ENCODE assay signal across 25 mouse cellular contexts in genomic region chr4:86227096-86227495, GRCm38 (mm10).
DNase-seq lines count a peak whose midpoint lies in the region; ATAC-seq lines count a peak whose summit lies in the region.
"Had no signal": no experiment of that assay in that cellular context is flagged by ENCODE, and none has a peak within 500 bp of the region (broad histone marks: within the 10 kb centered on the region; RNA-seq: fewer than 3 reads in every experiment).

No protein-coding gene starts in this region.

- no peak for ATAC-seq in kidney, embryonic 14.5 days (ENCODE audit: low FRiP score, low TSS enrichment)
- ATAC-seq in hindbrain, embryonic 14.5 days (ENCODE audit: low FRiP score): no peak
- ATAC-seq: CD4-positive, CD25-positive, alpha-beta regulatory T cell, adult 4 months; forebrain, embryonic 14.5 days had no signal

- DNase-seq in adrenal gland, postnatal 10 days: peak; percentile 16
- no peak for DNase-seq in adrenal gland, adult 8-10 months
- peak; percentile 31 for DNase-seq in kidney, postnatal 10 days
- DNase-seq in left cerebral cortex, adult 9 months (ENCODE audit: low spot score in 2 of 2): peak; percentile 8 to 16
- DNase-seq in left cerebral cortex, postnatal 4 days: no peak
- DNase-seq in brain, adult 2 months (ENCODE audit: low read depth, low spot score): peak; percentile 73
- no peak for DNase-seq in hindbrain, embryonic 14.5 days (ENCODE audit: low spot score)
- DNase-seq: cerebellum, adult 8-10 months; cerebellum, postnatal 36 days; embryo, embryonic 11 days; gastrocnemius, postnatal 36 days; heart, adult 2 months; kidney, adult 11 months; lung, postnatal 14 days; right cerebral cortex, postnatal 25 days; thymus, adult 2 months; thymus, postnatal 4 days had no signal

- no peak overlapping the region for H3K4me2 ChIP-seq in kidney, embryonic 14.5 days (replicated peaks; ENCODE audit: low read depth, low read length)
- H3K4me2 ChIP-seq in hindbrain, embryonic 14.5 days (replicated peaks): no peak overlapping the region
- H3K4me2 ChIP-seq: embryonic facial prominence, embryonic 13.5 days; hindbrain, embryonic 12.5 days; midbrain, embryonic 12.5 days; neural tube, embryonic 15.5 days had no signal

- no peaks in the 10 kb centered on the region for H3K27me3 ChIP-seq in kidney, embryonic 14.5 days (ENCODE audit: control insufficient read depth, insufficient read depth, low read length)
- H3K27me3 ChIP-seq in hindbrain, embryonic 14.5 days (ENCODE audit: control insufficient read depth, insufficient read depth, low read length): no peaks in the 10 kb centered on the region
- H3K27me3 ChIP-seq: embryonic facial prominence, embryonic 13.5 days; hindbrain, embryonic 12.5 days; midbrain, embryonic 12.5 days; neural tube, embryonic 15.5 days had no signal

- H3K4me3 ChIP-seq in kidney, embryonic 14.5 days (ENCODE audit: low read length): no peak overlapping the region
- no peak overlapping the region for H3K4me3 ChIP-seq in hindbrain, embryonic 14.5 days (replicated peaks; ENCODE audit: low read length)
- H3K4me3 ChIP-seq: embryonic facial prominence, embryonic 13.5 days; heart, adult 2 months; hindbrain, embryonic 12.5 days; left cerebral cortex, adult 2 months; midbrain, embryonic 12.5 days; neural tube, embryonic 15.5 days had no signal

- no peaks in the 10 kb centered on the region for H3K36me3 ChIP-seq in kidney, embryonic 14.5 days (ENCODE audit: control insufficient read depth, insufficient read depth, low read length)
- no peaks in the 10 kb centered on the region for H3K36me3 ChIP-seq in hindbrain, embryonic 14.5 days (replicated peaks; ENCODE audit: control insufficient read depth, insufficient read depth)
- H3K36me3 ChIP-seq: hindbrain, embryonic 12.5 days; midbrain, embryonic 12.5 days; neural tube, embryonic 15.5 days had no signal

- H3K9me3 ChIP-seq in kidney, embryonic 14.5 days (ENCODE audit: control insufficient read depth, low read length): no peaks in the 10 kb centered on the region
- no peaks in the 10 kb centered on the region for H3K9me3 ChIP-seq in hindbrain, embryonic 14.5 days (ENCODE audit: control insufficient read depth, low read length)
- H3K9me3 ChIP-seq: embryonic facial prominence, embryonic 13.5 days; hindbrain, embryonic 12.5 days; midbrain, embryonic 12.5 days; neural tube, embryonic 15.5 days had no signal

- intact Hi-C loops in left cerebral cortex, postnatal 4 days (cut with DNase I): no loop called here

- H3K4me1 ChIP-seq in kidney, embryonic 14.5 days (ENCODE audit: control insufficient read depth, insufficient read depth, low read length): no peaks in the 10 kb centered on the region
- no peaks in the 10 kb centered on the region for H3K4me1 ChIP-seq in hindbrain, embryonic 14.5 days (replicated peaks; ENCODE audit: control insufficient read depth, insufficient read depth, low read length)
- H3K4me1 ChIP-seq: embryonic facial prominence, embryonic 13.5 days; hindbrain, embryonic 12.5 days; midbrain, embryonic 12.5 days; neural tube, embryonic 15.5 days had no signal

- H3K27ac ChIP-seq in kidney, embryonic 14.5 days (ENCODE audit: low read depth, low read length): no peak overlapping the region
- H3K27ac ChIP-seq in hindbrain, embryonic 14.5 days: no peak overlapping the region
- H3K27ac ChIP-seq: embryonic facial prominence, embryonic 13.5 days; heart, adult 2 months; hindbrain, embryonic 12.5 days; left cerebral cortex, adult 2 months; midbrain, embryonic 12.5 days; neural tube, embryonic 15.5 days had no signal

- 60% methylated on average over 1 of the region's 1 CpGs for WGBS in kidney, embryonic 14.5 days
- WGBS in hindbrain, embryonic 14.5 days: 89% methylated on average over 1 of the region's 1 CpGs

- no peak overlapping the region for H3K9ac ChIP-seq in kidney, embryonic 14.5 days (ENCODE audit: low read depth, low read length)
- H3K9ac ChIP-seq in hindbrain, embryonic 14.5 days: no peak overlapping the region
- H3K9ac ChIP-seq: embryonic facial prominence, embryonic 13.5 days; hindbrain, embryonic 12.5 days; midbrain, embryonic 12.5 days; neural tube, embryonic 15.5 days had no signal

Comparison
In these comparisons a context has a peak if more than half of its experiments do, and no peak if none do; other contexts are left out.
1. DNase-seq: peak in adrenal gland, postnatal 10 days (single experiment), kidney, postnatal 10 days (single experiment), left cerebral cortex, adult 9 months (2 of 2) and brain, adult 2 months (single experiment); none in adrenal gland, adult 8-10 months (single experiment), left cerebral cortex, postnatal 4 days (single experiment) and hindbrain, embryonic 14.5 days (single experiment).